In genomic region chr17:48424237-48424636, GRCm38 (mm10) we compare ENCODE assay signal across 29 mouse cellular contexts. TPM values are rescaled to one million over a fixed set of nuclear protein-coding genes. Genes with fewer than 3 reads are reported as not detected.
A peak's percentile ranks its signal among the peaks of the same experiment; 100 is the strongest.
DNase-seq lines count a peak whose midpoint lies in the region; ATAC-seq and TF ChIP-seq lines count a peak whose summit lies in the region.
"Had no signal": no experiment of that assay in that cellular context is flagged by ENCODE, and none has a peak within 500 bp of the region (broad histone marks: within the 10 kb centered on the region; RNA-seq: fewer than 3 reads in every experiment).

No protein-coding gene starts in this region.

- no peaks in the 10 kb centered on the region for H3K27me3 ChIP-seq in kidney, embryonic 14.5 days (ENCODE audit: control insufficient read depth, insufficient read depth, low read length)
- no peaks in the 10 kb centered on the region for H3K27me3 ChIP-seq in kidney, postnatal 0 days (ENCODE audit: insufficient read depth, low read length)
- H3K27me3 ChIP-seq in thymus, adult 2 months (ENCODE audit: control insufficient read depth, insufficient read depth, low read length), result no peaks in the 10 kb centered on the region
- H3K27me3 ChIP-seq: embryonic facial prominence, embryonic 13.5 days; forebrain, embryonic 13.5 days; heart, embryonic 13.5 days had no signal

- H3K4me1 ChIP-seq in kidney, embryonic 14.5 days (ENCODE audit: control insufficient read depth, insufficient read depth, low read length), result peaks cover 23% of the 10 kb centered on the region
- peaks cover 20% of the 10 kb centered on the region for H3K4me1 ChIP-seq in kidney, postnatal 0 days (replicated peaks; ENCODE audit: insufficient read depth, low read length)
- H3K4me1 ChIP-seq in thymus, adult 2 months (replicated peaks; ENCODE audit: control insufficient read depth, insufficient read depth, low read length), result peaks cover 34% of the 10 kb centered on the region

- no peak overlapping the region for H3K9ac ChIP-seq in kidney, embryonic 14.5 days (ENCODE audit: low read depth, low read length)
- H3K9ac ChIP-seq in kidney, postnatal 0 days (ENCODE audit: low read depth, low read length), result no peak overlapping the region
- H3K9ac ChIP-seq: embryonic facial prominence, embryonic 13.5 days; forebrain, embryonic 13.5 days; heart, embryonic 13.5 days; hindbrain, embryonic 14.5 days had no signal

- peak overlapping the region; percentile 25; the same call in 1 of the 2 replicates for H3K4me3 ChIP-seq in gastrocnemius, adult 2 months
- no peak overlapping the region for H3K4me3 ChIP-seq in kidney, embryonic 14.5 days (ENCODE audit: low read length)
- no peak overlapping the region for H3K4me3 ChIP-seq in kidney, postnatal 0 days (replicated peaks; ENCODE audit: low read depth, low read length)
- H3K4me3 ChIP-seq in thymus, adult 2 months (ENCODE audit: control insufficient read depth, insufficient read depth, low read length), result no peak overlapping the region
- H3K4me3 ChIP-seq: embryonic facial prominence, embryonic 10.5 days; embryonic facial prominence, embryonic 13.5 days; erythroblast, embryonic 14.5 days; forebrain, embryonic 13.5 days; heart, embryonic 13.5 days had no signal

- no peak for TF ChIP-seq POLR2A in thymus, adult 2 months (IDR thresholded peaks at IDR 0.05; ENCODE audit: control insufficient read depth, extremely low read depth, insufficient read depth, low read length, poor library complexity)

- WGBS in kidney, embryonic 14.5 days, result 79% methylated on average over 9 of the region's 9 CpGs
- 76% methylated on average over 9 of the region's 9 CpGs for WGBS in kidney, postnatal 0 days
- 96% methylated on average over 9 of the region's 9 CpGs for WGBS in thymus, adult 2 months

- no peak for TF ChIP-seq CTCF in gastrocnemius, adult 2 months (IDR thresholded peaks at IDR 0.05)
- no peak for TF ChIP-seq CTCF in kidney, postnatal 0 days (IDR thresholded peaks at IDR 0.05; ENCODE audit: low read depth)
- TF ChIP-seq CTCF in thymus, adult 2 months (IDR thresholded peaks at IDR 0.05; ENCODE audit: borderline replicate concordance, control insufficient read depth, extremely low read depth, insufficient read depth, low read length, poor library complexity), result no peak

- H3K36me3 ChIP-seq in kidney, embryonic 14.5 days (ENCODE audit: control insufficient read depth, insufficient read depth, low read length), result no peaks in the 10 kb centered on the region
- H3K36me3 ChIP-seq in kidney, postnatal 0 days (ENCODE audit: insufficient read depth, low read length), result no peaks in the 10 kb centered on the region
- H3K36me3 ChIP-seq in thymus, adult 2 months (ENCODE audit: control insufficient read depth, insufficient read depth, low read length), result no peaks in the 10 kb centered on the region
- H3K36me3 ChIP-seq: embryonic facial prominence, embryonic 13.5 days had no signal

- intact Hi-C loops in gastrocnemius, adult 2 months (cut with DNase I), result no loop called here

- DNase-seq in gastrocnemius, adult 2 months, result no peak
- no peak for DNase-seq in gastrocnemius, postnatal 25 days
- peak; percentile 28 for DNase-seq in kidney, adult 18-20 months
- no peak for DNase-seq in kidney, postnatal 0 days (ENCODE audit: low spot score)
- no peak for DNase-seq in kidney, postnatal 10 days
- DNase-seq in yolk sac, embryonic 10.5 days (ENCODE audit: low spot score), result peak; percentile 54
- DNase-seq in thymus, adult 2 months, result no peak
- DNase-seq: adrenal gland, adult 2 months; adrenal gland, postnatal 14 days; cerebellum, adult 11 months; cerebellum, adult 8-10 months; cerebellum, postnatal 10 days; cerebellum, postnatal 36 days; embryo, embryonic 11 days; gastrocnemius, postnatal 14 days; heart, adult 18-20 months; heart, postnatal 14 days; heart, postnatal 4 days had no signal

- no peaks in the 10 kb centered on the region for H3K9me3 ChIP-seq in kidney, embryonic 14.5 days (ENCODE audit: control insufficient read depth, low read length)
- no peaks in the 10 kb centered on the region for H3K9me3 ChIP-seq in kidney, postnatal 0 days (replicated peaks; ENCODE audit: low read length)
- H3K9me3 ChIP-seq: embryonic facial prominence, embryonic 10.5 days; embryonic facial prominence, embryonic 13.5 days; forebrain, embryonic 13.5 days; G1E; heart, embryonic 13.5 days had no signal

- H3K4me2 ChIP-seq in kidney, embryonic 14.5 days (replicated peaks; ENCODE audit: low read depth, low read length), result no peak overlapping the region
- no peak overlapping the region for H3K4me2 ChIP-seq in kidney, postnatal 0 days (ENCODE audit: low read length)
- H3K4me2 ChIP-seq: embryonic facial prominence, embryonic 13.5 days; forebrain, embryonic 13.5 days; heart, embryonic 13.5 days; hindbrain, embryonic 14.5 days had no signal

- H3K27ac ChIP-seq in gastrocnemius, adult 2 months, result peak overlapping the region; percentile 96
- no peak overlapping the region for H3K27ac ChIP-seq in kidney, embryonic 14.5 days (ENCODE audit: low read depth, low read length)
- H3K27ac ChIP-seq in kidney, postnatal 0 days, result 0 out of 2 replicates have a peak overlapping the region, but pooled peaks have one; percentile 6
- no peak overlapping the region for H3K27ac ChIP-seq in thymus, adult 2 months (ENCODE audit: control insufficient read depth, insufficient read depth, low read length)
- H3K27ac ChIP-seq: embryonic facial prominence, embryonic 10.5 days; embryonic facial prominence, embryonic 13.5 days; forebrain, embryonic 13.5 days; heart, embryonic 13.5 days; hindbrain, embryonic 14.5 days; hindbrain, postnatal 0 days had no signal

- no peak for ATAC-seq in kidney, embryonic 14.5 days (ENCODE audit: low FRiP score, low TSS enrichment)
- ATAC-seq in kidney, postnatal 0 days (replicated peaks; ENCODE audit: low FRiP score, low read depth), result peak; percentile 57
- ATAC-seq: forebrain, embryonic 13.5 days; forebrain, embryonic 16.5 days; hindbrain, postnatal 0 days had no signal

RNA-seq across cellular contexts. Expression of gene Apobec2, which starts 8.5 kb away (rescaled TPM):
- 100 to 1,000 TPM; 439 to 602 TPM for total RNA-seq in gastrocnemius, adult 2 months (2021)
- 100 to 1,000 TPM; 500 to 744 TPM for total RNA-seq in gastrocnemius, postnatal 25 days (2021)
- polyA plus RNA-seq in kidney, embryonic 14.5 days (2014; fragmentation: Nextera tagmentation; extraction: Ambion mirVana), result 0.69 and 0.89 TPM in 2 replicates
- 0.80 and 0.93 TPM in 2 replicates for polyA plus RNA-seq in kidney, postnatal 0 days (2015; fragmentation: Nextera tagmentation; extraction: Ambion mirVana)
- 0.99 and 7.6 TPM in 2 replicates for polyA plus RNA-seq in thymus, adult 2 months (2012; rRNA removed)
- polyA plus RNA-seq: erythroblast, embryonic 14.5 days; G1E had no signal

RNA-seq across cellular contexts. Expression of gene Oard1, which starts 14.4 kb away (rescaled TPM):
- total RNA-seq in gastrocnemius, adult 2 months (2021), result 10 to 100 TPM; 11.1 to 12.4 TPM
- total RNA-seq in gastrocnemius, postnatal 25 days (2021), result 1 to 10 TPM; 9.0 to 9.8 TPM
- 82.5 and 101 TPM in 2 replicates for polyA plus RNA-seq in kidney, embryonic 14.5 days (2014; fragmentation: Nextera tagmentation; extraction: Ambion mirVana)
- 77.5 and 82.6 TPM in 2 replicates for polyA plus RNA-seq in kidney, postnatal 0 days (2015; fragmentation: Nextera tagmentation; extraction: Ambion mirVana)
- 12.0 TPM in 2 replicates for polyA plus RNA-seq in thymus, adult 2 months (2012; rRNA removed)

RNA-seq across cellular contexts. Expression of gene Nfya, which starts 14.5 kb away (rescaled TPM):
- 1 to 10 TPM; 6.1 to 9.4 TPM for total RNA-seq in gastrocnemius, adult 2 months (2021)
- 1 to 10 TPM; 6.9 TPM for total RNA-seq in gastrocnemius, postnatal 25 days (2021)
- 16.4 and 26.7 TPM in 2 replicates for polyA plus RNA-seq in kidney, embryonic 14.5 days (2014; fragmentation: Nextera tagmentation; extraction: Ambion mirVana)
- 8.0 and 8.1 TPM in 2 replicates for polyA plus RNA-seq in kidney, postnatal 0 days (2015; fragmentation: Nextera tagmentation; extraction: Ambion mirVana)
- polyA plus RNA-seq in thymus, adult 2 months (2012; rRNA removed), result 210 and 244 TPM in 2 replicates

RNA-seq across cellular contexts. Expression of gene Tspo2, which starts 27.1 kb away (rescaled TPM):
- not detected for total RNA-seq in gastrocnemius, adult 2 months (2021)
- not detected for total RNA-seq in gastrocnemius, postnatal 25 days (2021)
- polyA plus RNA-seq in kidney, embryonic 14.5 days (2014; fragmentation: Nextera tagmentation; extraction: Ambion mirVana), result 1.9 TPM in 2 replicates
- polyA plus RNA-seq in kidney, postnatal 0 days (2015; fragmentation: Nextera tagmentation; extraction: Ambion mirVana), result 0.62 and 1.2 TPM in 2 replicates
- polyA plus RNA-seq in thymus, adult 2 months (2012; rRNA removed), result 0.22 and 0.31 TPM in 2 replicates
- total RNA-seq: adrenal gland, adult 2 months; gastrocnemius, adult 18-20 months had no signal
- polyA plus RNA-seq: adrenal gland, adult 2 months had no signal

RNA-seq across cellular contexts. Expression of gene Unc5cl, which starts 30.5 kb away (rescaled TPM):
- not detected for total RNA-seq in gastrocnemius, adult 2 months (2021)
- not detected for total RNA-seq in gastrocnemius, postnatal 25 days (2021)
- 3.5 and 4.7 TPM in 2 replicates for polyA plus RNA-seq in kidney, embryonic 14.5 days (2014; fragmentation: Nextera tagmentation; extraction: Ambion mirVana)
- 3.6 and 3.9 TPM in 2 replicates for polyA plus RNA-seq in kidney, postnatal 0 days (2015; fragmentation: Nextera tagmentation; extraction: Ambion mirVana)
- polyA plus RNA-seq in thymus, adult 2 months (2012; rRNA removed), result 68.1 and 72.7 TPM in 2 replicates
- total RNA-seq: adrenal gland, adult 2 months; gastrocnemius, adult 18-20 months; gastrocnemius, postnatal 14 days had no signal
- polyA plus RNA-seq: adrenal gland, adult 2 months had no signal

Comparison
In these comparisons a context has a peak if more than half of its experiments do, and no peak if none do; other contexts are left out.
1. DNase-seq: peak in kidney, adult 18-20 months (single experiment) and yolk sac, embryonic 10.5 days (single experiment); none in gastrocnemius, adult 2 months (single experiment), gastrocnemius, postnatal 25 days (single experiment), kidney, postnatal 0 days (single experiment), kidney, postnatal 10 days (single experiment) and thymus, adult 2 months (single experiment).
2. H3K27ac ChIP-seq: peak in gastrocnemius, adult 2 months (single experiment) and kidney, postnatal 0 days (single experiment); none in kidney, embryonic 14.5 days (single experiment) and thymus, adult 2 months (single experiment).